Mouse (Mus musculus): ENCODE measurements around the gene Tbl3. TPM values are rescaled to one million over a fixed set of nuclear protein-coding genes. Genes with fewer than 3 reads are reported as not detected.
A peak's percentile ranks its signal among the peaks of the same experiment; 100 is the strongest.
"Not testable (repeated sequence)": the region's sequence is repeated elsewhere in the genome, so short reads cannot be mapped to it uniquely, and the experiment has no call there.

The Tbl3 gene
- polyA plus RNA-seq, 1 experiment from 2014 or later, result 83.7 TPM

DNA sequence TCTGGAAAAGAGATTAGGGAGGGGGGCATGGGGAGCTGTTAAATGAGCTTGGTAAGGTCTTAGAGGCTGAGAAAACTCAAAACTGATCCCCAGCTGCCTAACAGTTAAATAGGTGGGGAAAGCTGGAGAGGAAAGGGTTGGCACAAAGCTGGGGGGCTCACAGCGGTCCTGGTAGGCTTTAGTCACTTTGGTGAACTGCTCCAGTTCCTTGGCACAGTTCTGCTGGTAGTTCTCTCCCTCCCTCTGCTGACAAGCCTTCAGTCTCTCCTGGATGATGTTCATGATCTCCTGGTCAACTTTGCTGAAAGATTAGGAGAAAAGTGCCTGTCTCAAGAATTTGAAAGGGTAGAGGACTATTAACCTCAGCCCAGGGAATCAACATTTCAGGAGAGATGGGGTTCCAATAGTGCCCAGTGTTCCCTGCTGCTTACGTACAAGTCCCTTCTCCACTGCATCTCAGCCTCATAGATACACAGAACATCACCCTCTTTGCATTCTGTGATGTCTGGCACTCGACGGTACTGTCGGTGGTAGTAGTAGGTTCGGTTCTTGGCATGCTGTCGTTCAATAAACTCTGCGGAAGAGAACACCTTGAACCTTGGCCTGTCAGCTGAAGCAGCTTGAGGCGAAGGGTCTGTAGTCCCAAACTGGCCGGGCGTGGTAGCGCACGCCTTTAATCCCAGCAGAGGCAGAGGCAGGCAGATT lies 14.9 kb upstream of the Tbl3 start:
- H3K9ac ChIP-seq (ENCODE audit: low read depth, low read length), result no peak overlapping the region
- WGBS, result 33% methylated on average over 13 of the region's 13 CpGs

GRCm38 (mm10) chr17:24721383-24721955 lies 14.0 kb upstream of the Tbl3 start:
- Histone ChIP-seq H3K4me2 (replicated peaks; ENCODE audit: low read depth, low read length) (peak overlapping the region; percentile 39), H3K4me1 (replicated peaks; ENCODE audit: control insufficient read depth, insufficient read depth, low read length) (peaks cover 10% of the 10 kb centered on the region), H3K4me3 (ENCODE audit: low read depth, low read length) (peak overlapping the region; percentile 75)
- not testable (repeated sequence) for DNase-seq (ENCODE audit: low spot score); H3K27ac ChIP-seq (ENCODE audit: low read depth, low read length); H3K9me3 ChIP-seq (ENCODE audit: control insufficient read depth, low read length); H3K36me3 ChIP-seq (ENCODE audit: control insufficient read depth, insufficient read depth, low read length); H3K27me3 ChIP-seq (ENCODE audit: control insufficient read depth, insufficient read depth, low read length); H3K9ac ChIP-seq (ENCODE audit: low read depth, low read length); ATAC-seq (ENCODE audit: low FRiP score)
- WGBS, result 71% methylated on average over 7 of the region's 7 CpGs

More for the DNA sequence above, 14.9 kb upstream of the Tbl3 start:
- Histone ChIP-seq H3K27ac (ENCODE audit: low read depth, low read length) (no peak overlapping the region), H3K9me3 (ENCODE audit: control insufficient read depth, low read length) (no peaks in the 10 kb centered on the region), H3K4me2 (replicated peaks; ENCODE audit: low read depth, low read length) (no peak overlapping the region), H3K36me3 (ENCODE audit: control insufficient read depth, insufficient read depth, low read length) (0 out of 2 replicates have a peak, but pooled peaks cover 4% of the 10 kb centered on the region), H3K4me3 (ENCODE audit: low read depth, low read length) (no peak overlapping the region), H3K4me1 (replicated peaks; ENCODE audit: control insufficient read depth, insufficient read depth, low read length) (peaks cover 10% of the 10 kb centered on the region), H3K27me3 (ENCODE audit: control insufficient read depth, insufficient read depth, low read length) (no peaks in the 10 kb centered on the region)
- DNase-seq (ENCODE audit: low spot score), result peak; percentile 18
- no peak for ATAC-seq (ENCODE audit: low FRiP score)

DNA sequence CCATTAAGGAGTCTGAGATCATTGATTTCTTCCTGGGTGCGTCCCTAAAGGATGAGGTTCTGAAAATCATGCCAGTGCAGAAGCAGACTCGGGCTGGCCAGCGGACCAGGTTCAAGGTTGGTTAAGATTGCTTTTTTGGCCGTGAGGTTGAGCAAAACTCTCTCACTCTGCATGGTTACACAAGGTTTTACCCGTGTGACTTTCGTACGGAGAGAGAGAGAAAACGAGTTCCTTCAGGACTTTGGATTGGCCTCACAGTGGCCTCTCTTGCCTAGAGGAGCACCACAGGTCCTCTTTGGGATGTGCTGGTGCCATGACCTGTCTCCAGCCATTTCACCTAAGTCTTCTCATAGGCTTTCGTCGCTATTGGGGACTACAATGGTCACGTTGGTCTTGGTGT lies 13.2 kb upstream of the Tbl3 start:
- not testable (repeated sequence) for H3K36me3 ChIP-seq (ENCODE audit: control insufficient read depth, insufficient read depth, low read length)

DNA sequence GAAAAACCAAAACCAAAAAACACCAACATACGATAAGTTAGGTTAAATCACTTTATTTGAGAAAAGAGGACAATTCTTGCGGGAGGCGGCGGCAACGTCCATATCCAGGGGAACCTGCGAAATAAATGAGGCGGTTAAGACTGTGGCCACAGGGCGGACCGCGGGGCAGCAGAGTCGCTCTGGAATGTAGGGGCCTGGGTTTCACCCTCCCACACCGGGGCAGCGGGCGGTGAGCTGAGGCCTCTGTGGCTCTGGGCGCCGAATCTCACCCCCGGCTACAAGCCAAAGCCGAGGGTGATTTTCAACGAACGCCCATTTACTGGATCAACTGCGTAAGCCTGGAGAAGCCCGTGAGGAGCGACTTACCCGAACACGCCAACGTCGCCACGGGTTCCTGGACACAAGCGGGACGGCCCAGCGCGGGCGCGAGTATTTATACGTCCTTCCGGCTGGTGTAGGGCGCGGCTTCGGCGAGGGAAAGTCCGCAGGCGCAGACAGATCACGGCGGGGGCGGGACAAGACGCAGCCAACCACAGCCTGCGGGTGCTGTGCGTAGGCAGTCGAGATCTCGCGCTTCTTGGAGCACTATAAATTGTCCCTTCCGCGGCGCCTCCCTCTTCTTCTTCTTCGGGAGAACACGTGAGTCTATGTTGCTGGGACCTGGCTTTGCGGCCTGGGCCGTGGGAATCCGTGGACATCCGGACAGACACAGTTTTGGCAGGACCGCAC lies 12.2 kb upstream of the Tbl3 start:
- H3K36me3 ChIP-seq (ENCODE audit: control insufficient read depth, insufficient read depth, low read length), result 0 out of 2 replicates have a peak, but pooled peaks cover 6% of the 10 kb centered on the region
- WGBS, result under 1% methylated on average over 58 of the region's 61 CpGs
- peak overlapping the region; percentile 80 for H3K4me2 ChIP-seq (replicated peaks; ENCODE audit: low read depth, low read length)
- H3K4me1 ChIP-seq (replicated peaks; ENCODE audit: control insufficient read depth, insufficient read depth, low read length), result peaks cover 10% of the 10 kb centered on the region
- peak overlapping the region; percentile 75 for H3K4me3 ChIP-seq (ENCODE audit: low read depth, low read length)
- DNase-seq (ENCODE audit: low spot score) (peak; percentile 98), ATAC-seq (ENCODE audit: low FRiP score) (peak; percentile 97)
- H3K9me3 ChIP-seq (ENCODE audit: control insufficient read depth, low read length), result no peaks in the 10 kb centered on the region
- peak overlapping the region; percentile 56 for H3K27ac ChIP-seq (ENCODE audit: low read depth, low read length)
- H3K9ac ChIP-seq (ENCODE audit: low read depth, low read length), result peak overlapping the region; percentile 81
- H3K27me3 ChIP-seq (ENCODE audit: control insufficient read depth, insufficient read depth, low read length), result no peaks in the 10 kb centered on the region

More for the DNA sequence above, 13.2 kb upstream of the Tbl3 start:
- not testable (repeated sequence) for H3K27ac ChIP-seq (ENCODE audit: low read depth, low read length); H3K9me3 ChIP-seq (ENCODE audit: control insufficient read depth, low read length); H3K27me3 ChIP-seq (ENCODE audit: control insufficient read depth, insufficient read depth, low read length); ATAC-seq (ENCODE audit: low FRiP score)
- Histone ChIP-seq H3K9ac (ENCODE audit: low read depth, low read length) (peak overlapping the region; percentile 80), H3K4me1 (replicated peaks; ENCODE audit: control insufficient read depth, insufficient read depth, low read length) (peaks cover 10% of the 10 kb centered on the region), H3K4me2 (replicated peaks; ENCODE audit: low read depth, low read length) (peak overlapping the region; percentile 80), H3K4me3 (ENCODE audit: low read depth, low read length) (peak overlapping the region; percentile 75)
- WGBS, result 3% methylated on average over 10 of the region's 11 CpGs
- DNase-seq (ENCODE audit: low spot score), result peak; percentile 28

GRCm38 (mm10) chr17:24718938-24719337 lies 11.5 kb upstream of the Tbl3 start:
- H3K27me3 ChIP-seq (ENCODE audit: control insufficient read depth, insufficient read depth, low read length); H3K9me3 ChIP-seq (ENCODE audit: control insufficient read depth, low read length); DNase-seq (ENCODE audit: low spot score); ATAC-seq (ENCODE audit: low FRiP score); H3K36me3 ChIP-seq (ENCODE audit: control insufficient read depth, insufficient read depth, low read length); H3K27ac ChIP-seq (ENCODE audit: low read depth, low read length): not testable (repeated sequence)
- peaks cover 10% of the 10 kb centered on the region for H3K4me1 ChIP-seq (replicated peaks; ENCODE audit: control insufficient read depth, insufficient read depth, low read length)
- peak overlapping the region; percentile 75 for H3K4me3 ChIP-seq (ENCODE audit: low read depth, low read length)
- peak overlapping the region; percentile 81; the same call in 1 of the 2 replicates for H3K9ac ChIP-seq (ENCODE audit: low read depth, low read length)
- H3K4me2 ChIP-seq (replicated peaks; ENCODE audit: low read depth, low read length), result peak overlapping the region; percentile 61
- 60% methylated on average over 5 of the region's 5 CpGs for WGBS

- WGBS, result 86% methylated on average over 4 of the region's 4 CpGs
- 0 out of 2 replicates have a peak, but pooled peaks cover 6% of the 10 kb centered on the region for H3K36me3 ChIP-seq (ENCODE audit: control insufficient read depth, insufficient read depth, low read length)
- ATAC-seq (ENCODE audit: low FRiP score) (no peak), DNase-seq (ENCODE audit: low spot score) (no peak)
- no peaks in the 10 kb centered on the region for H3K9me3 ChIP-seq (ENCODE audit: control insufficient read depth, low read length)
- H3K4me2 ChIP-seq (replicated peaks; ENCODE audit: low read depth, low read length), result peak within 1 kb of the TSS; percentile 61
- H3K27me3 ChIP-seq (ENCODE audit: control insufficient read depth, insufficient read depth, low read length), result no peaks in the 10 kb centered on the region
- peak within 1 kb of the TSS; percentile 75 for H3K4me3 ChIP-seq (ENCODE audit: low read depth, low read length)
- no peak within 1 kb of the TSS for H3K27ac ChIP-seq (ENCODE audit: low read depth, low read length)
- peaks cover 6% of the 10 kb centered on the region for H3K4me1 ChIP-seq (replicated peaks; ENCODE audit: control insufficient read depth, insufficient read depth, low read length)
- H3K9ac ChIP-seq (ENCODE audit: low read depth, low read length), result no peak within 1 kb of the TSS
Measured at GRCm38 (mm10) chr17:24717943-24718342, 10.5 kb upstream of the Tbl3 start, which contains the start of the genes Rnf151 and Rps2. TSS of gene Rnf151 (minus strand) at chr17:24718063. TSS of gene Rps2 (plus strand) at chr17:24718116.

- no peaks in the 10 kb centered on the region for H3K27me3 ChIP-seq (ENCODE audit: control insufficient read depth, insufficient read depth, low read length)
- no peak overlapping the region for H3K9ac ChIP-seq (ENCODE audit: low read depth, low read length)
- ATAC-seq (ENCODE audit: low FRiP score) (no peak), DNase-seq (ENCODE audit: low spot score) (no peak)
- H3K36me3 ChIP-seq (ENCODE audit: control insufficient read depth, insufficient read depth, low read length), result 0 out of 2 replicates have a peak, but pooled peaks cover 2% of the 10 kb centered on the region
- H3K4me1 ChIP-seq (replicated peaks; ENCODE audit: control insufficient read depth, insufficient read depth, low read length), result peaks cover under 1% of the 10 kb centered on the region; the same call in 1 of the 2 replicates
- H3K9me3 ChIP-seq (ENCODE audit: control insufficient read depth, low read length), result no peaks in the 10 kb centered on the region
- no peak overlapping the region for H3K4me2 ChIP-seq (replicated peaks; ENCODE audit: low read depth, low read length)
- 94% methylated on average over 15 of the region's 15 CpGs for WGBS
- H3K4me3 ChIP-seq (ENCODE audit: low read depth, low read length), result no peak overlapping the region
- H3K27ac ChIP-seq (ENCODE audit: low read depth, low read length), result no peak overlapping the region
Measured at GRCm38 (mm10) chr17:24716166-24716682, 8.8 kb upstream of the Tbl3 start.

GRCm38 (mm10) chr17:24715556-24715955 lies 8.1 kb upstream of the Tbl3 start:
- WGBS, result 78% methylated on average over 6 of the region's 6 CpGs

More at GRCm38 (mm10) chr17:24715556-24715955, 8.1 kb upstream of the Tbl3 start:
- DNase-seq (ENCODE audit: low spot score), result no peak
- Histone ChIP-seq H3K27me3 (ENCODE audit: control insufficient read depth, insufficient read depth, low read length) (no peaks in the 10 kb centered on the region), H3K9me3 (ENCODE audit: control insufficient read depth, low read length) (no peaks in the 10 kb centered on the region), H3K4me1 (replicated peaks; ENCODE audit: control insufficient read depth, insufficient read depth, low read length) (no peaks in the 10 kb centered on the region), H3K4me2 (replicated peaks; ENCODE audit: low read depth, low read length) (no peak overlapping the region), H3K36me3 (ENCODE audit: control insufficient read depth, insufficient read depth, low read length) (0 out of 2 replicates have a peak, but pooled peaks cover 2% of the 10 kb centered on the region), H3K4me3 (ENCODE audit: low read depth, low read length) (no peak overlapping the region), H3K9ac (ENCODE audit: low read depth, low read length) (no peak overlapping the region), H3K27ac (ENCODE audit: low read depth, low read length) (no peak overlapping the region)
- no peak for ATAC-seq (ENCODE audit: low FRiP score)

All from hindbrain, embryonic 11.5 days (tissue).